Mouse (Mus musculus) stomach, postnatal 0 days (tissue): Measurements from ENCODE around the gene Fads3.

ENCODE experiments used
- CTCF ChIP-seq: IDR thresholded peaks from 2 replicates; pipeline ENCODE4 v1.5.1; 2016; ENCODE audit warnings: antibody characterized with exemption, low read depth, mild to moderate bottlenecking, moderate library complexity
- EP300 ChIP-seq: optimal IDR thresholded peaks from 2 replicates; pipeline ENCODE3; 2016; ENCODE audit warnings: antibody characterized with exemption

- TF ChIP-seq CTCF (no peak), EP300 (no peak)
Observed at GRCm38 (mm10) chr19:10062862-10063261, 21.5 kb downstream of the Fads3 start.
